Mouse (Mus musculus): ENCODE data around the gene Gmppa.
A peak's percentile ranks its signal among the peaks of the same experiment; 100 is the strongest.

Gene Gmppa

DNA sequence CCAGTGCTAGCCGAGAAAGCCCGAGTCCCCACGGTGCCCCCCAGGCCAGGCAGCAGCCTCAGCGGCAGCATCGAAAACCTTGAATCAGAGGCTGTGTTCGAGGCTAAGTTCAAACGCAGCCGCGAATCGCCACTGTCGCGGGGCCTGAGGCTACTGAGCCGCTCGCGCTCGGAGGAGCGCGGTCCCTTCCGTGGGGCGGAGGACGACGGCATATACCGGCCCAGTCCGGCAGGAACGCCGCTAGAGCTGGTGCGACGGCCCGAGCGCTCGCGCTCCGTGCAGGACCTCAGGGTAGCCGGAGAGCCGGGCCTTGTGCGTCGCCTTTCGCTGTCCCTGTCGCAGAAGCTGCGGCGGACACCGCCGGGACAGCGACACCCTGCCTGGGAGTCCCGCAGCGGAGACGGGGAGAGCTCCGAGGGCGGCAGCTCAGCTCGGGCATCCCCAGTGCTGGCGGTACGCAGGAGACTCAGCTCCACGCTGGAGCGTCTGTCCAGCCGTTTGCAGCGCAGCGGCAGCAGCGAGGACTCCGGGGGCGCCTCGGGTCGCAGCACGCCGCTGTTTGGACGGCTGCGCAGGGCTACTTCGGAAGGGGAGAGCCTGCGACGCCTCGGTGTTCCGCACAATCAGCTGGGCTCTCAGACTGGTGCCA, 12.8 kb upstream of the Gmppa start:
- no peak for DNase-seq (ENCODE audit: low read depth, low spot score)

DNA sequence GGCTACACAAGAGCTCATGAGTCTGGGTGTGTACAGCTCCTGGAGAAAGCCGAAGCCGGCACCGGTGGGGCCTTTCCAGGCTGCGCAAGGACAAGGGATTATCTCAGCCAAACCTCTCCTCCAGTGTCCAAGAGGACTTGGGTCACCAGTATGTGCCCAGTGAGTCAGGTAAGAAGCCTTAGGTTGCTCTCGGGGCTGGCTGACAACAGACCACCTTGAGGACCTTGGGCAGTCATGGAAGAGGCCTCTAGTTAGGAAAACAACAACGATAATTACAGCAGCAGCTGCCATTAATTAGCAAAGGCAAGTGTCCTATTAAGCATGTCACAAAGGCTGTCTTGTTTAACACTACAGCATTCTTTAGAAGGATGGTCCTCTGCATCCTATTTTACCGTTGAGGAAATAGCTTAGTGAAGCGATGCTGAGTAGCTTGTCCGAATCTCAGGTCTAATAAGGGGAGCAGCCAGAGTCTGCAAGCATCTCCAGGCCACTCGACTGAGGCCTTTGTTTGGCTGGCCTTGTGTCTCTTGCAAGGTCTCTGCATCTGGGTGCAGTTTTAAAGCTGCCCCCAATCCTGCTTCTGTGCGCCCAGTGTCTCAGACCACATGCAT, 11.8 kb upstream of the Gmppa start:
- DNase-seq (ENCODE audit: low read depth, low spot score) = no peak

GRCm38 (mm10) chr1:75425796-75426471, 9.8 kb upstream of the Gmppa start:
- DNase-seq (ENCODE audit: low read depth, low spot score) = peak; percentile 20

GRCm38 (mm10) chr1:75438782-75439181, 3.1 kb downstream of the Gmppa start:
- DNase-seq (ENCODE audit: low read depth, low spot score) = no peak

- no peak for DNase-seq (ENCODE audit: low read depth, low spot score)
Observed at GRCm38 (mm10) chr1:75440661-75441060, 4.9 kb downstream of the Gmppa start.

DNA sequence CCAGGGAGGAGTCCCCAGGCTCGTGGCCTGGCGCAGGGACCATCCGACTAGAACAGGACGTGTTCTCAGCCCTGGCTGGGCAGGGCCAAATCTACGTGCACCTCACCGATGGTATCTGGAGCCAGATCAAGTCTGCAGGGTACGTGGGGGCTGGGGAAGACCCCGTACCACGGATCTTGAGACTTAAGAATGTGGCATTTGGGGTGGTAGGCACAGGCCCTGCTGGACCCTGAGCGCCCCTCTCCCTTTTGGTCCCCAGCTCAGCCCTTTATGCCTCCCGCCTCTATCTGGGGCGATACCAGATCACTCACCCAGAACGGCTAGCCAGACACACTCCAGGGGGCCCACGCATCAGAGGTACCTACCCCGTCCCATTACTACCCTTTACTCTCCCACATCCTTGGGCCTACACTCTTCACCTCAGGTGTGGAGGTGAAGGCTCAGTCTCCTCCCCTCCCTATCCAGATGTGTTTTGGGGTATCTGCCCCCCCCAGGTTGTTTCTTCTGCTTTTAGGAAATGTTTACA, 5.8 kb downstream of the Gmppa start:
- DNase-seq (ENCODE audit: low read depth, low spot score) = no peak

GRCm38 (mm10) chr1:75442171-75442570, 6.4 kb downstream of the Gmppa start:
- no peak for DNase-seq (ENCODE audit: low read depth, low spot score)

- no peak for DNase-seq (ENCODE audit: low read depth, low spot score)
Observed at GRCm38 (mm10) chr1:75442811-75443210, 7.1 kb downstream of the Gmppa start.

DNA sequence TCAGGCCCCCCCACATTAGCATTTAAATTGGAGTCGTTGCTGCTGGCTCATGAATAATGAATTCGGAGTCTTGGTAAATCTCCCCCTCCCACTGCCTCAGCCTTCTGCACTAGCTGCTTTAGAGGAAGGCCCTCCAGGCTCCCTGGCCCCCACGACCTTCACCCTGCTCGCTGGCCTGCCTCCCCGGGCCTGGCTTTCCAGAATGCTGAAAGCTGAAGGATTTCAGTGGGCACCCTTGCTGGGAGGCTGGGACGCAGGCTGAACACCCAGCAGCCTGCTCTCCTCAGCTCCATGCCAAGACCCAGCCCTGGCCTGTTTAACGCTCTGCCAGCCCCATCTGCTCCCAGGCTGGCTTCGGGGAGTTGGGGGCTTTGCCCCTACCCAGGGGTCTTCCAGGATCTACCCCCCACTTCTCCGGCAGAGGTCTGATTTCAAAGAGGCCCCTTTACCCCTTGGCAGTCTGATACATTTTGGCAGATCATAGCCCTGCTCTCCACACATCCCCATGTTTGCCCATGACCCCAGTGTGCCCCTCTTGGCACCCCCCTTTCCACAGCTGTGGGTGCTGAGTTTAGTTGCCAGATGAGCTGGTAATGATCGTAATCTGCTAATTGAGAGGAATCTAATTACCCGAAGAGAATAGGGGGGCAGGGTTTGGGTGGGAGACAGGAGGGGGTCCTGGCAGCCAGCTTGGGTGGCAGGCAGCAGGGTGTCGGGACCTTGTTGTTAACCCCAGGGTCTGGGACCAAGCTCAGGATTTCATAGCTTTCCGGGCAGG, 7.7 kb downstream of the Gmppa start:
- no peak for DNase-seq (ENCODE audit: low read depth, low spot score)

DNA sequence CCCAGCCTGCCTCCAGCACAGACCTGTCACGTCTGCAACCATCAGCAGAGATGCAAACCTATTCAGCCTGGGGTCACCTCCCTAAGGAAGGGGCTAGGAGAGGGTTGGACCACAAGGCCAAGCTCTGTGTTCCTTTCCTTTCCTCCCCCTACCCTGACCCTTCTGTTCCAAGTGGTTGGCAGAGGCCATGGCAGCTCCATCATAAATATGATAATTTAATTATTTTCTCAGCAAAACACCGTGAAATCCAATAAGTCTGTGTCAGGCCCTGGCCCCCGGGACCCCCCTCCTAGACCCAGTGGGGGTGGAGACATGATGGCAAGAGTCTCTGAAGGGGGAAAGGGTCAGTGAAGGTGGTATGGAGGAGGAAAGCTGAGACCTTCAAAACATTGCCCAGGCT, 8.5 kb downstream of the Gmppa start:
- DNase-seq (ENCODE audit: low read depth, low spot score) = no peak

GRCm38 (mm10) chr1:75445141-75445701, 9.5 kb downstream of the Gmppa start:
- DNase-seq (ENCODE audit: low read depth, low spot score) = no peak

DNA sequence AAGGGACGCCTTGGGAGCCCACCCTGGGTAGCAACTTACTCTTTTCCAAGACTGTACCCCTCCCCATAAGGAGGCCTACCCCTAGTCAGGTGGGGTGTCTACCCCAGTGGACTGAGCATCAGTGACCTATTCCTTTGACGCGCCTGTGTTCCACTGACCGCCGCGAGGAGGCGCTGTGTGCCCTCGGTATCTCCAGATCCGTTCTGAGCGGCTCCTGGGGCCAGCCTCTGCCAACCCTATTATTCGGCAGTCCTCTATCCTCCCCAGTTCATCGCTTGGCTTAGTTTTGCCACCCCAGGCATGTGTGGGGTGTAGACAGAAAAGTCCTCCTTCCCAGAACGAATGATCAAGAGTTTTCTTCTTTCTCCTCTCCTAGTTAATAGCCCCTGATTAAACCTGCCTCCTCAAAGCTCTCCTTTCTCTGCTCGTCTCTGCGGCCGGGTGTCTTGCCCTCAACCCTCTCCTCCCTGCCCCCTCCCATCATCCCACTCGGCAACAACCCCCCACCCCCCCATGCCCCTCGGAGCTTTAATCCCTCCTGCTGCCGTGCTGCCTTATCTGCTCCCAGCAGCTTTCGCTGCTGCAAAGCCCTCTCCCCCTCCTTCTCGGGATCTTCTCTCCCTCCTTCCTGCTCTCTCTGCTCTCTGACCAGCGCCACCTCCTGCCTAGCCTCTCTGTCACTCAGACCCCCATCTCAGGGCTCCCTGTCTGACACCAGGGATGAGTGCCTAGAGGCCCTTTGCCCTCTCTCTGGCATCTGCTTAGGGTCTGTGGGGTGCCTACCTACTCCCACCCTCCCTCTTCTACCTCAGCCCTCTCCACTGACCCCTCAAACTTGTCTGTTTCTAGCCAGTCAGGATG, 10.3 kb downstream of the Gmppa start:
- DNase-seq (ENCODE audit: low read depth, low spot score) = peak; percentile 68

DNA sequence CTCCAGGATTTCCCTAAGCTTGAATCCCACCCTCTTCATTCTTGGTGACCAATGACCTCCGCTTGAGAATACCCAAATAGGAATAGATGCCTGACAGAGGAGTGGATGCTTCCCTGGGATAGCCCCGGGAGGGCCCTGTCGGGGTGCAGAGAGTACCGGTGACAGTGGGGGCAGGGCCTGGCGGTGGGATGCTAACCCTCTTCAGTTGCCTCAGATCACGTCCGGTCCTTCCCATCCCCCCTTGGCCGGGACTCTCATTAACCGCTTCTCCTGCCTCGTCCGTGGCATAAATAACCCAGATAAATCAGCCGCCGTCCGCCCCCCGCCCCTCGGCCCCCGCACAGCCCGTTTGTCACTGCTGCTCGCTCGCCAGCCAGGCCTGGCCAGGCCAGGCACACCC, 10.9 kb downstream of the Gmppa start:
- DNase-seq (ENCODE audit: low read depth, low spot score) = no peak

GRCm38 (mm10) chr1:75447265-75448051, 11.7 kb downstream of the Gmppa start:
- no peak for DNase-seq (ENCODE audit: low read depth, low spot score)

DNA sequence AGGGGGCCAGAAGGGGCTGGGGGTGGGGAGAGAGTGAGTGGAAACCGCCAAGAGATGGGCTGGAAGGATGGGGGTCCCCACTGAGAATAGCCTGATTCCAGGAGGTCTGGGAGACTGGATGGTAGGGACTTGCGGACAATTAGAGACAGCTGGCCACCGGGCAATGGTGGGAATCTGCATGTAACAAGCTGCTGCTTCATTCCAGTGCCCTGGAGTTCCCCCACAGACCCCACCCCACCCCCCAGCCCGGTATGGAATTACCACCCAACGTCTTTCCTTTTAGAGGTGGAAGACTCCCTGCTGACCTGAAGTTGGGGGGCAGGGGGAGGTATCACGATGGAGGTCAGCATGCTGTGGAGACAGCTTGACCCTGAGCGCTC, 12.3 kb downstream of the Gmppa start:
- DNase-seq (ENCODE audit: low read depth, low spot score) = no peak

DNA sequence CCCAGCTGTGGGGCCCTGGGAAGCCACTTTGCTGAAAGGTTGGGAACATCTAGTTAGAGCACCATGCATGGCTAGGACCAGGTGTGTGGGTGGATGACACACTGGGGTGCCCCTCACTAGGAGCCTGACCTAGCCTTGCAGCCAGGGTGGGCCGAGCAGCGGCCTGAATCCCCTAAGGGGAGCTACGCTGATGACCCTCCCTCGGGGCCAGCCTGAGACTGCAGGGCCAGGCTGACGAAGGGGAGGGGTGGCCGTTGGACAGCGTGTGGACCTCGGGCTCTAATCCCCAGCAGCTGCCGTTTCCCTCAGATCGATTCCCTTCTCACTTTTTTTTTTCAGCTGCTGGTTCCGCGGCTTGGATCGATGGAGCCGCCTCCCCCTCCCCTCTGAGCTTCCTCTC, 13.2 kb downstream of the Gmppa start:
- no peak for DNase-seq (ENCODE audit: low read depth, low spot score)

- DNase-seq (ENCODE audit: low read depth, low spot score) = no peak
Observed at GRCm38 (mm10) chr1:75449377-75450135, 13.8 kb downstream of the Gmppa start.

- no peak for DNase-seq (ENCODE audit: low read depth, low spot score)
Observed at GRCm38 (mm10) chr1:75450314-75451005, 14.7 kb downstream of the Gmppa start, which contains the start of gene Asic4. Gene Asic4, plus strand, starts transcription at chr1:75450436.

GRCm38 (mm10) chr1:75451900-75452299, 16.2 kb downstream of the Gmppa start:
- no peak for DNase-seq (ENCODE audit: low read depth, low spot score)

Measured in CD4-positive helper T cell, adult 2 months (primary cell).